Mouse (Mus musculus) monocyte, adult 2 months (primary cell): Measurements from ENCODE around the gene Pitpnc1.
"Not testable (repeated sequence)": the region's sequence is repeated elsewhere in the genome, so short reads cannot be mapped to it uniquely, and the experiment has no call there.

Experiments used
- DNase-seq, 2 experiments: peaks; one replicate each; pipeline ENCODE4 v3.0.0; 2022; ENCODE audit warnings: low spot score in 2 of 2, low read depth in 1 of 2

Pitpnc1 gene

DNA sequence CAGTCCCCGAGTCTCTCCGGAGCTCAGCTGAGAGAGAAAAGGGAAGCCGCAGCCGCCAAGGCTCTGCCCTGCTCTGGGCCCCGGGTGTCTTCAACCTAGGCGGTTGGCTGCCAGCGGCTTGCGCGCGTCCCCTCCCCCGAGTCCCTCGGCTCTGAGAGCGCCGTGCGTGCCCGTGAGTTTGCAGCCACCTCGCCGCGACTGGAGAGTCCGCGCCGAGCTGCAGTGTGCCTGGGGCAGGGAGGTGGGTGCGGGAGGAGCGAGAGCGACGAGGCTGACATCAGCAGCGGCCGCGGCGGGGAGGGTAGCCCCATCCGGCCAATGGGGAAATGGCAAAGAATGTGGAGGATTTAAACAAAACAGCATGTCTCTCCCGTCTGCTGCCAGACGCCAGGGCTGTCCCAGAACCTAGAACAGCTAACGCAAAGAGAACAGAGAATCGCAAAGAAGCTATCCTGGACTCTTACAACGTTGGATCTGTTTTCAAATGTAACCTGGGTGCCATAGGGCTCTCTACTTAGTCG, at the start of gene Pitpnc1:
Pitpnc1 (minus strand) TSS at position 179 of the 521 bp plus-strand sequence.
- DNase-seq, result peak; percentile 63 to 74

DNA sequence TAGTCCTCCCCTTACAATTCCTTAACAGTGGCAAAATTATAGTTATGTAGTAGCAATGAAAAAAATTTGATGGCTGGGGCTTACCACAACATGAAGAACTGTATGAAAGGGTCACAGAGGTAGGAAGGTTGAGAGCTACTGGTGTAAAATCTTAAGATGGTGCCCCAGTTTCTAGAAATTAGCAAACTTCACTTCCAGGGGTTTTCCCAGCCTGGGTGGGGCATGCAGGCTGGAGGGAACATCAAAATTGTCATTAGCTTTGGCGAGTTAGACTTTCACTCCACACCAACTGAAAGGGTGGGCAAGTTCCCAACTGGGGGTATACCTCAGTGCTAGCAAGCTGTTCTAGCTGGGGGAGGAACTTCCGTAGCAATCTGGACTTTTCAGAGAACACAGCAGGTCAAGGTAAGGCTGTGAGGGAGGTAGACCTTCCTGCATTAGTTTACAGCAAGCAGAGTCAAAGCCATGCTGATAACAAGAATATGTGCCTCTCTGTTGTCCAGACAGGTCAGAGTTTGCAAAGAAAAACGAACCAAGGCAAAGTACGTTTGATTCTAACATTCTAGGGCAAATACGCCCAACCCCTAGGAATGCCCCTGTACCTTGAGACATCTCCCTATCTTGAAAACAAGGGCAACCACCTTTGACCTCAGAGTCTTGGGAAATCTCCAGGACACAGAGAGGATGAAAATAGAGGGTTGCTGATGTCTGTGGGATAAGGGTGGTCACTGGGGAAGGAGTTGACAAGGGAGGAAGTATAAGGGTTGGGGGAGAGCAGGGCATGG, 48.3 kb upstream of the Pitpnc1 start:
- no peak for DNase-seq

DNA sequence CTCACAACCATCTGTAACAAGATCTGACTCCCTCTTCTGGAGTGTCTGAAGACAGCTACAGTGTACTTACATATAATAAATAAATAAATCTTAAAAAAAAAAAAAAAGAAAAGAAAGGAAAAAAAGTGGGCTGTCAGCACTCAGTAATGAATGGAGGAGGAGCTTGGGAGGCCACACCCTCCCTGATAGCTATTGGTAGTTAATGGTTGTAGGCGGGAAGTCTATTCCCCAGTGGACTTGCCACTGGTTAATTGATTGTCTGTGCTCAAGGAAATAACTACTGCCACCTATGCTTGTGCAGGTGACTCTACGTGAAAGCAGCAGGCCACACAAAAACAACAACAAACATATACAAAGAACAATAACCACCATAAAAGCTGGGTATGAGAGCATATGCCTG, 45.9 kb upstream of the Pitpnc1 start:
- DNase-seq, result no peak

DNA sequence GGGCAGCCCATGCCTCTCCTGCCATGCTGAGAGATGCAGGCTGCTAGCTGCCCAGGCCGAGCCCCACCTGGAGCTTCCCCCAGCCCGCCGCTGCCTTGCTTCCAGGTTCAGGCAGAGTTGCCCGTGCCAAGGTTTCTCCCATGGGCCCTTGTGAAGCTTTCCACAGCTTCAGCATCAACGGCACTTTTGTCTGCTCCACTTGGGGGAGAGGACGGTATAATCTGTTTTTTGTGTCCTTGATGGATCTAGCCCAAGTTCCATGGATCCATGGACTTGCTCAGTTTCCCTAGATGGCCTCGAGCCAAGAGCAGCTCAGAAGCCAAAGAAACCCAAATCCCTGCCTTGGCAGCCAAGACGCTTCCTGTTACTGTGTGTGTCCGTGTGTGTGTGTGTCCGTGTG, 42.5 kb upstream of the Pitpnc1 start:
- no peak for DNase-seq

DNA sequence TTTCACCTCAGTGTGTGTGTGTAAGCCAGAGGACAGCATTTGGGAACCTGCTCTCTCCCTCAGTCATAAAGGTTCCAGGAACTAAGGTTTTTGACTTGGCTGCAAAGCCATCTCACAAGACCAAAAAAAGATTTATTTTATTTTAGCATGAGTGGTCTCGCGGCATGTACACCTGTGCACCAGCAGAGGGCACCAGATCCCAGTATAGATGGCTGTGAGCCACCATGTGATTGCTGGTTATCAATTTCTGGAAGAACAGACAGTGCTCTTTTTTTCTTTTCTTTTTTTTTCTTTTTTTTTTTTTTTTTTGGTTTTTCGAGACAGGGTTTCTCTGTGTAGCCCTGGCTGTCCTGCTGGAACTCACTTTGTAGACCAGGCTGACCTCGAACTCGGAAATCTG, 41.5 kb upstream of the Pitpnc1 start:
- DNase-seq, result peak in 1 of 2 experiments; percentile 19

DNA sequence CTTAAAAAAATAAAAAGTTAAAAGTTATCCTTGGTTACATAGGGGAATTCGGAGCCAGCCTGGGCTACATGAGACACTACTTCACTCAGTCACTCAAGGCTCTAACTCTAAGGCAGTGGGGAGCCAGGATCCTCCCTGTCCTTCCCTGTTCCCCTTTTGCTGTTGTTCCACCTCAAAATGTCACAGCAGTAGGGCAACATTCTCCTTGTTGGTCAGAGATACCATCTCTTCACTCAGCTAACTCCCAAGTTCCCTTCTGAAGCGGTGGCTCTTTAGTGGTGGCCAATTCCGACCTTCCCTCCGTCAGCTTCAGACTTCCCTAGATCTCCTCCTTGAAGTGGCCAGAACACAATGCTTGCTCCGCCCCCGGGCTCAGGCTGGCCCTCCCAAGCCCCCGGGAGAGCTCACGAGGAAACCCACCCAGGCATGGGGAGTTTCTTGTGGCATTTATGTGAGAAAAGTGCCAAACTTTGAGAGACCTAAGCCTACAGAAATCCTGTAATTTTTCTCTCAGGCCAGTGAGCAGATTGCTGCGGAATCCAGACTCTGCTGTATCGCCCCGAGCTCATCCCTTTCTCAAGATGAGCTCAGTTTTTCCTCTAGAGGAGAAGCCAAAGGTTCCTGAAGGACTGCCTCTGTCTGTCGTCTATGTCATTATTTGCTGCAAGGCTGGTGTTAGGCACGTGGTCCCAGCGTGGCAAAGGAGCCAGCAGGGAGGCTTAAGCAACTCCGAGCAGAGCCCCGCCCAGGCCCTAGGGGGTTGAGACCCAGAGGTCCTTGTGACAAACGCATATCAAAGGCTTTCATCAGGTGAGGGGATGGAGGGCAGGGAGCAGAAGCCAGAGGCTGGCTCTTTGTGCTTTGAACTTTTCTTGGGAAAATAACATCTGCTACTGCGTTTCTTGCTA, 40.1 kb upstream of the Pitpnc1 start:
- DNase-seq, result no peak

DNA sequence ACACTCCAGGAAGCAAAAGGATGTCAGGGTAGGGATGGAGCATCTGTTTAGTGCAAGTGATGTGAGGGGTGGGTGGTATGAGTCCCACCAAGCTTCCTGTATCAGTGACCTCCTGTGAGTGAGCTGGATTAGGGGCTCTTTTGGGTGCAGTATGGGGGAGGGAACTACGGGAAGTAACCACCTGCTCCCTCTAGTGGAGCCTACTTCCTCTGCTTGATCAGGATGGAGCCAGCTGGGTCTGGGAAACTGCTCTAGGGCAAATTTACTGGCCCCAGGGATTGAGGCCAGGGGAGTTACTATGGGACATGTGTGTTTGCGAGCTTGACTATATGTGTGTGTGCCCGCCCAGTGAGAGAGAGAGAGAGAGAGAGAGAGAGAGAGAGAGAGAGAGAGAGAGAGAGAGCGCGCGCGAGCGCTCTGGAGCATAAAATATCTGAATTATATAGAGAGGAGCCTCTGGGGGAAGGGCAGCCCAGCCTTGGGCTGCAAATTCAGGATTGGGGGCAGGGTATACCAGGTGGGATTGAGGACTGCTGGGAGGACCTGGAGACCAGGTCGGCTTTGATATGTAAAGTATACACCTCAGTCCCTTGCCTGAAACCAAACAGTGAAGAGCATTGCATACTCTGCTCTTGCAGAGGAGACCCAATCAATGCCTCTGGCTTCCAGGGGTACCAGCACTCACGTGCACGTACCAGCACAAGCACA, 39.3 kb upstream of the Pitpnc1 start:
- no peak for DNase-seq

DNA sequence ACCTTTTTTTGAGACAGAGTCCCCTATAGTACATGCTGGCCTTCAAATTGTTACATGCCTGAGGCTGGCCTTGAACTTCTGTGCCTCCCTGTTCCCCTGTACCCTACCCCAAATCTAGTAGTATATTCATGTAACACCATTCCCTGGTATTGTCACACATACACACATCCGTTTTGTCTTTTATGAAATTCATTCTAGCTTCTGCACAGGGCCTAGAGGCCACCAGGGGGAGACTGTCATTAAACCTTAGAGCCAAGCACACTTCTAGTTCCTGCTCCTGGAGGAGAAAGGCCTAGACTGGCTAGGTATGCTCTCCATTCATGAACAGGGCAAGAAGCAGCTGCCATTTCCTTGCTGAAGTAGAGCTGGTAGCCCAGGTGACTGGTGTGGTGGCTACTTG, 35.8 kb upstream of the Pitpnc1 start:
- DNase-seq, result no peak

DNA sequence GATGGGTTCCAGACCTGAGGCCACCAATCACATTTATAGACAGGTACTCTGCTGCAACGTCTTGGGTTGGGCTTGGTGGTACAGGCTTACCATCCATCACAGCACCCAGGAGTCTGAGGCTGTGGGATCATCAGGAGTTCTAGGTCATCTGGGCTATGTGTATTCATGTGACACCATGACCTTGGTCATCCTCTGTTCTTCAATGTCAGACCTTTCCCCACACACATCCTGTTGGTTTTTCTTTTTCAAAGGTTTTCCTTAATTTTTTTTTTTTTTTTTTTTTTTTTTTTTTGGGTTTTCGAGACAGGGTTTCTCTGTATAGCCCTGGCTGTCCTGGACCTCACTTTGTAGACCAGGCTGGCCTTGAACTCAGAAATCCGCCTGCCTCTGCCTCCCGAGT, 33.9 kb upstream of the Pitpnc1 start:
- not testable (repeated sequence) for DNase-seq

DNA sequence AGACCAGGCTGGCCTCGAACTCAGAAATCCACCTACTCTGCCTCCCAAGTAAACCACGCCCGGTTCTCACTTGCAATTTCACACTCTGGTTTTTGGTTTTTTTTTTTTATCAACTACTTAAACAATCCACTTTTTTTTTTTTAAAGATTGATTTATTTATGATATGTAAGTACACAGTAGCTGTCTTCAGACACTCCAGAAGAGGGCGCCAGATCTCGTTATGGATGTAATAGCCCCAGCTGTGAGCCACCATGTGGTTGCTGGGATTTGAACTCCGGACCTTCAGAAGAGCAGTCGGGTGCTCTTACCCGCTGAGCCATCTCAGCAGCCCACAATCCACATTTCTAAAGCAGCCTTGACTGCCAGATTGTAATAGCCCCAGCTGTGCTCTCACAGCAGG, 32.3 kb upstream of the Pitpnc1 start:
- DNase-seq, result no peak

DNA sequence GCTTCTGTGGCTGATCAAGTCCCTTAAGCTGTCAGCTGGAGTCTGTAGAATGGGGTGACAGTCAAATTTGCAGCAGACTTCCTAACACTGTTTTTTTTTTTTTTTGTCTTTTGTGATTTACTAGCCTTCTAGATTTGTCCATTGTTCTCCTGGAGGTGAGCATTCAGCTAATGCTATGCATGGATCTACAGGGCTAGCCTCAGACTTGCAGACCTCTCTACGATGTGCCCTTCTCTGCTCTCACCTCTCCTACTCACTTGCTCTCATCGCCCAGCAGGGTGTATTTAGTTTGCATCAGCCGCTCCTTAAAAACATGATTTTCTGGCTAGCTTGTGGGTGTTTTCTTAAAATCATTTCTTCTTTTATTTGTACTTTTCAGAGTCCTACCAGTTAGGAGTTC, 13.8 kb upstream of the Pitpnc1 start:
- no peak for DNase-seq

DNA sequence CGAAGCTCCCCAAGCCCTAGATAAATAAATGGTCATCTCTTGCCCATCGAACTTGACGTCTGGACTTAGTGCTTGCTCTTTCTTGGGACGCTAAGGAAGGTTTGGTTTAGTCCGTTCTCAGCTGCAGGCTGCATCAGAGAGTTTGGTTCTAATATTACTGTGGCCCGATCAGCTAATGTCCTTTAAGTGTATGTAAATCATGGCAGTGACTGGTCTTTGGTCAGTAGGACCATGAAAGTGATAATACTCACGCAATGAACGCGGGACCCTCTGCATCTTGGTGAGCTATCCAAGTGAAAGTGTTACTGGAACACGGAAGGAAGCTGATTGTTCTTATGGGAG, 9.3 kb upstream of the Pitpnc1 start:
- DNase-seq, result no peak

DNA sequence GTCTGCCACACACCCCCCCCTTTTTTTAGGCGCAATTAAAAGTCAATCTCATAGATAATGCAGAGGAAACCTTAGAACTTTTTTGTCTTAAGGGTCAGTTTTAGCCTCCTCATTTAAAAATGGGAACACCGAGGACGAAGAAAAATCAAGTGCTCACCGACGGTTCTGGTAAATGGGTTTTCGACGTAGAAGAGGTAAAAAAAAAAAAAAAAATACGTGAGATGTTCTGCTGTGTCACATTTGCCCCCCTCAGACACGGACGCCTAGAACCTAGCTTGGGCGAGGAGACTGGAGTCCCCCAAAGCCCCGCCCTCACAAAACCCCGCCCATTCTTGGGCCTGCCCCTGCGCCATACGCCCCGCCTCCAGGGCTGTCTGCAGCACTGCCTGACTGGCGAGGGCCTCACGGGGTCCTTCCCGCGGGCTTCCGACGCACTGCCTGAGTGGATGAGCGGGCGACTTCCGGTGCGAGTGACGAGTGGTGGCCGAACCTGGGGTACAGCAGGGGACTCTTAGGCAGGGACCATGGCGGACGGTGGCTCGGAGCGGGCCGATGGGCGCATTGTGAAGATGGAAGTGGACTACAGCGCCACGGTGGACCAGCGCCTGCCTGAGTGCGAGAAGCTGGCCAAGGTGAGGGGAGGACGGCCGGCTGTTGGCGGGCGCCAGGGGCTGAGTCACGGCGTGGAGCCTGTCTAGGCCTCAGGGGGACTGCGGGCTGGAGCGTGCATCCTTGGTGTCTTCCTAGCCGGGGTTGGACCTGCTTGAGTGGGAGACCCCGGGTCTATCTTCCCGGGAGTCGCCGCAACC, 8.8 kb upstream of the Pitpnc1 start, which contains the start of gene Psmd12:
Psmd12 (plus strand) TSS at position 432 of the 809 bp plus-strand sequence.
- peak; percentile 78 to 92 for DNase-seq

DNA sequence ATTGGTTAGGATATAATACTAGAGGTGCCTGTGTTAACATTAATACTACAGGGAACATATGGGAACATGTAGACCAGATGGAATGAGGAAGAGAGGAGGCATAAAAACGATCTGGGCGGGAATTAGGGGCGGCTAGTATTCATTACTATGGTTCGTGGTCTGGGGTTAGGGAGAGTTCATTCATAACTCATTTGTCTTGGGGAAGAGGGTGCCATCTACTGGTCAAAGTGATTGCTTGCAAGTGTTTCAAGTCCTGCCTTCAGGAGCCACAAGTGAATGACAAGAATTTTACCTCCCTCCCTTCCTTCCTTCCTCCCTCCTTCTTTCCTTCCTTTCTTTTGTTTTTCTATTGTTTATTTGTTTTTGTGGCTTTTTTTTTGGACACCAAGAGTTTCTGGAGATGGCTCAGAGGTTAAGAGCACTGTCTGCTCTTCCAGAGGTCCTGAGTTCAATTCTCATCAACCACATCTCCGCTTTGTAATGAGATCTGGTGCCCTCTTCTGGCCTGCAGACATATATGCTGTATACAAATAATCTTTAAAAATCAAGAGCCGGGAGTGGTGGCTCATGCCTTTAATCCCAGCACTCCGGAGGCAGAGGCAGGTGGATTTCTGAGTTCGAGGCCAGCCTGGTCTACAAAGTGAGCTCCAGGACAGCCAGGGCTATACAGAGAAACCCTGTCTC, 2.8 kb upstream of the Pitpnc1 start:
- peak; percentile 23 to 32 for DNase-seq

DNA sequence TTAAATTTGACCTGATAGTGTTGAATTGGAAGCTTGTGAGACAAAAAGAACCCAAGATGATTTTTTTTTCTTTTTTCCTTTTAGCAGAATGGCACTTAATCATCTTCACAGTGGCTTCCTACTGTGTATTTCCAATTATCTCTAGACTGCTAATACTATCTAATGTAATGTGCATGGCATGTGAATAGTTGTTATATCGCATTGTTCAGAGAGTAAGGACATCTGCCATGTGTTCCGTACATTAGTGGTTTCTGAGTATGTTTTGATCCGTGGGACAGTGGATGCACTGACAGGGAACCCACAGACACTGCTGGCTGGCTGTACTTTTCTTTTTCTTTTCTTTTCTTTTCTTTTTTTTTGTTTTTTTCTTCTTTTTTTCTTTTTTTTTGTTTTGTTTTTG, 1.8 kb upstream of the Pitpnc1 start:
- no peak for DNase-seq

DNA sequence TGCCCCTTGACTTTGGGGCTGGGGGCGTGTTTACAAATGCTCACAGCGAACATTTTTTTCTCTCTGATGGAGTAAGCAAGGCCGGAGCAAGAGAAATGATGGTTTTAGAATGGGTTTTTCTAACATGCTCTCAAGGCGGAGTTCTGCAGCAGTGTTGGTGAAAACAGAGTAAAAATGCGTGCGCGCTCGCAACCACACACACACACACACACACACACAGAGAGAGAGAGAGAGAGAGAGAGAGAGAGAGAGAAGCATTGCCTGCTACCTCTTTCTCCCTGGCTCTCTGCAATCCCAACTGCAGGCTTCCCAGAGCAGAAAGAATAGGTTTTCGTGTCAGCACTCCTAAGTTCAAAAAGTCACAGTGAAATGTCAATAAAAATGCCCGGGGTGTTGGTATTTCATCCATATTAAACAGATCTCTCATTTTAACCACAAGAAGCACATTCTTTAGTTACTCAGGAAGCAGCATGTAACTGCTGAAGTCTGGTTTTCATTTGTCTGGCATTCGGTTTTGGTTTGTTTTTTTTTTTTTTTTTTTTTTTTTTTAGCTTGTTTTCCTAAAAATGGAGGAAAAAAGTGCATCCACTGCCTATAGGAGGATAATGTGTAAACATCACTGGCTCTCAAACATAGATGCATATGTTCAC, 697 bp upstream of the Pitpnc1 start:
- DNase-seq, result no peak

DNA sequence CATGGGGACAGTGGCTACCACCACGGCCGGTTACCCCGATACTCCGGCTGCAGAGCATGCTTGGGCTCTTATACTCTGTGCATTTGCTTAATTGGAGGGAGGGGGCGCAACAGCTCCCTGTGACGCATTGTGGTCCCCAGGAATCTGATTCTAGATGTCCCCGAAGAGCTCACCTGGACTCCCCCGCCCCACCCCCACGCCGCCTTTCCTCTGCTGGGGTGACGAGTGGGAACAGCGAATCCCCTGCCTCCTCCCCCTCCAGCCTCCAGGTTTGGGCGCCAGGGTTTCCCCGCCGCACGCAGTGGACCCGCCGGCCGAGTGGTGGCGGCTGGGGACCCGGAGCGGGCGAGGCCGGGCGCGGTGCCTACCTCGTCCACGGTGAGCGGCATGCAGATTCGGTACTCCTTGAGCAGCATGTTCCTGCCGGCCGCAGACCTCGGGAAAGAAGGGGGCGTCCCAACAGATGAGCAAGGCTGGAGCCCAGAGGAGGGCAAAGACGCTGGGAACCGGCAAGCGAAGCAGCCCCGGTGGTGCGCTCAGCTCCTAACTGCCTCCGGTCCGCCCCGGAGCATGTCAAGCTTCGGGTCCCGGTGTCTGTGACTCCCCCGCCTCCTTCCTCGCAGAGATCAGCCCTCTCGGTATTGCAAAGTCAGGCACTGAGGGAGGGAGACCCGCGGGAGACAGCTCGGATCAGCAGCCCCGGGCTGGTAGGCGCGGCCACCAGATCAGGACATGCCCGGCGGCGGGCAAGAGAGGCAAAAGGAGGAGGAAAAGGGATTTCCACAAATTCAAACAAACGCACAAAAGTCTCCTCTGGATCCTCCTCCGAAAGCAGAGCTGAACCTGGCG, 752 bp downstream of the Pitpnc1 start:
- peak; percentile 19 to 23 for DNase-seq

DNA sequence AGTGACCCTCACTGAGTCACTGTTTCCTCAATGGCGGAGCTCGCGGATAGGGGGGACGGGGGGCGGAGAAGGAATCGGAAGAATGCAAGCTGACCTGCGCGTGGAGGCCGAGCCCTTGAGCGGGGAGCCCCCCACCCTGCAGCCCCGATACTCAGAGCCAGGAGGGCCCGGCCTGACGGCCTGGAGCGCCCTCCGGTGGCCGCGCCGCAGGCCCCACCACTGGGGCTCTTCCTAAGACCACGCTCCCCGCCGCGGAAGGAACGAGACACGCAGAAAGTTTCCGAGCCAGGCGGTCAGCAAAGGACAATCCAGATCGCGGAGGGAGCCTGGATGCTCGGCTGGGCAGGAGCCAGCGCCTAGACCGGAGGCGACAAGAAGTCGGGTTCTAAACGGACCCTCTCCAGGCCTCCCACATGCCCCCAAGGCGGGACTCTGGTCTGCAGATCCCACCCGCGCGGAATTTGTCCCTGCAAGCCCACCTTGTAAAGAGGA, 1.4 kb downstream of the Pitpnc1 start:
- peak in 1 of 2 experiments; percentile 41 for DNase-seq
